Mouse (Mus musculus): ENCODE results near the gene Gm13696.
"Not testable (repeated sequence)": the region's sequence is repeated elsewhere in the genome, so short reads cannot be mapped to it uniquely, and the experiment has no call there.

The Gm13696 gene

DNA sequence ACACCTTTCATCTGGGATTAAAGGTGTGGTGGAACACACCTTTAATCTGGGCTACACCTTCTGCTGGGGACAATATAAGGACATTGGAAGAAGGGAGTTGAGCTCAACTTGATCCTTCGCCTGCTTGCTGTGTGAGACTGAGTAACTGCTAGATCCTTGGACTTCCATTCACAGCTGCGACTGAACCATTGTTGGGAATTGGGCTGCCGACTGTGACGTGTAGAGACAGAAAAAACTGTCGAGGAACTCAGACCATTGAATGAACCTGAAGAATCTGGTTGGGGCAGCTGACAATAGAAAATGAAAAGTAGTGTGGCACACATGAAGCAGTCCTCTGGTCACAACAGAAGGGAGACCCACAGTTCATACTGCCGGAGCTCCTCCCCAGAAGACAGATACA lies at the start of gene Gm13696:
Gene Gm13696, plus strand, starts transcription at position 301 of the 400 bp plus-strand sequence.
- not testable (repeated sequence) for DNase-seq (ENCODE audit: low spot score in 2 of 2)

DNA sequence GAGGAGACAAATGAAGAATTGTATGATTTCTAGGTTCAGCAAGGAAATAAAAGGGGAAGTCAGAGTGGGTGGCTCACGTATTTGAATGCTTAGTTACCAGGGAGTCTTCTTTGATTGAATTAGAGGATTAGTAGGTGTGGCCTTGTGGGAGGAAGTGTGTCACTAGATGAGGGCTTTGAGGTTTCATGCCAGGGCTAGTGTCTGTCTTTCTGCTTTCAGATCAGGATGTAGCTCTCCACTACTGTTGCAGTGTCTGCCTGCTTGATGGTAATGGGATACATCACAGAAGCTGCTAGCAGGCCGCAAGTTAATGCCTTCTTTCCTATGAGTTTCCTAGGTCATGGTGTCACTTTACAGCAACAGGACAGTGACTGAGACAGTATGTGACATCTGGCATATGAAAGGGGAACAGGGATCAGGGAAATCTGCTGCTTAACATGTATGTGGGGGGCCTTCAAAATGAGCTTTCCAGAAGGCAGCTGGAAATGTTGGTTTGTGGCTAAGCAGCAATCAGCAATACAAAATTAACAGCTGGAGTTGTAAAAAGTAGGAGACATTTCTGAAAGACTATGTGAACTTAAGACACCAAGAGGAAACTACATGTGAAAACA lies 43.3 kb upstream of the Gm13696 start:
- no peak for DNase-seq (ENCODE audit: low spot score in 2 of 2)

DNA sequence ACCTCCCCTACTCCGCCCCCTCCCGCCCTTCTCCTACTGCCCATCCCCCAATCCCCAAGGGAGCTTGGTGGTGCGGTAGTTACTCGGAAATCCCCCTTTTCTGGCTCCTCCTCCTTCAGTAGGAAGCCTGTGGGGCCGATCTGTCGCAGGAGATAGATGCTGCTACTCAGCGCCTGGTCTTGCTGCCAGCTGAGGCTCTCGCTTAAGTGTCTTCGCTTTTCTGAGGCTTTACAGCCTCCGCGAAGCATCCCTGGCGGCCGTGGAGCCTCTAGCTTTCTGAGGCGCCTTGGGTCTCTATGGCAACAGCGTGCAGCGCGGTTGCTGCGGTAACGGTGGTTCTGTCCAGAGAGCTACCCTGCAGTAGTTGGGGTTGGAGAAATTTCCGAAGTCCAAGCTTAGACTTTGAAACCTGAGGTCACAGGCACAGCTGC lies 32.0 kb upstream of the Gm13696 start, which contains the start of gene Zswim2:
Gene Zswim2, minus strand, starts transcription at position 298 of the 431 bp plus-strand sequence.
- peak; percentile 85 to 86 for DNase-seq (ENCODE audit: low spot score in 2 of 2)

DNA sequence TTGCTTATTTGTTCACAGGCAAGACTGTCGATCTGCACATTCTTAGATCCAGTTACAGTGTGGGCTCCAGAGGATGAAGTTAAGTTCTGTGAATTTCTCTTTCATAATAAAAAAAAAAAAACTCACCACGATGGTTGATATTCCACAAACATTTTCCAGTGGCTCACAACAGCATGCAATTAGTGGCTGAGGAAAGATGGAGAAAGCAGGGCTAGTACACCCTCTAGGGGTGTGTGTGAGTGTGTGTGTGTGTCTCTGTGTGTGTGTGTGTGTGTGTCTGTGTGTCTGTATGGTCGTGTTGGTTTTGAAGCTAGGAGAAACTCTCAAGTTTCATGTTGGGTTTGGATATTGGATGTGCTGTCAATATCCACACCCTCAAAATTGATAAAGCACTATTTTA lies 31.5 kb upstream of the Gm13696 start:
- DNase-seq (ENCODE audit: low spot score in 2 of 2): no peak

DNA sequence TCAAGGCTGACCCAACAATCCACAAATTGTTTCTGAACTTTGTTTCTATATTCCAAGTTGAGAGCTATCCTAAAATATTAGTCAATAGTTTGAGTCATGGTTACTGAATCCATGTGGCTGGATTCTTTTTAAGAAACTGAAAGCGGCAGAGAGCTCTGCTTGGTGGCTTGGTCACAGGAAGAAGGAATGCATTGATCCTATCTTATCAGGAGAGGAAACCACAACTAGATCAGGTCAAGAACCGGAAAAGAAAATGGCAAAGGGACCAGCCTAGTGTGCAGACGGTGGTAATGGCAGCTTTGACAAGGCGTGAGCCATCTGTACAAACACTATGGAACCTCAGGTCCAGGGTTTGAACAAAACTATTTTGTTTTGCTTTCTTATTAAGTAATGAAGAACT lies 31.1 kb upstream of the Gm13696 start:
- DNase-seq (ENCODE audit: low spot score in 2 of 2): no peak

DNA sequence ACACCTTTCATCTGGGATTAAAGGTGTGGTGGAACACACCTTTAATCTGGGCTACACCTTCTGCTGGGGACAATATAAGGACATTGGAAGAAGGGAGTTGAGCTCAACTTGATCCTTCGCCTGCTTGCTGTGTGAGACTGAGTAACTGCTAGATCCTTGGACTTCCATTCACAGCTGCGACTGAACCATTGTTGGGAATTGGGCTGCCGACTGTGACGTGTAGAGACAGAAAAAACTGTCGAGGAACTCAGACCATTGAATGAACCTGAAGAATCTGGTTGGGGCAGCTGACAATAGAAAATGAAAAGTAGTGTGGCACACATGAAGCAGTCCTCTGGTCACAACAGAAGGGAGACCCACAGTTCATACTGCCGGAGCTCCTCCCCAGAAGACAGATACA lies 17.5 kb upstream of the Gm13696 start, which contains the start of gene Gm13698:
Gene Gm13698, plus strand, starts transcription at position 301 of the 400 bp plus-strand sequence.
- DNase-seq (ENCODE audit: low spot score in 2 of 2): not testable (repeated sequence)

DNA sequence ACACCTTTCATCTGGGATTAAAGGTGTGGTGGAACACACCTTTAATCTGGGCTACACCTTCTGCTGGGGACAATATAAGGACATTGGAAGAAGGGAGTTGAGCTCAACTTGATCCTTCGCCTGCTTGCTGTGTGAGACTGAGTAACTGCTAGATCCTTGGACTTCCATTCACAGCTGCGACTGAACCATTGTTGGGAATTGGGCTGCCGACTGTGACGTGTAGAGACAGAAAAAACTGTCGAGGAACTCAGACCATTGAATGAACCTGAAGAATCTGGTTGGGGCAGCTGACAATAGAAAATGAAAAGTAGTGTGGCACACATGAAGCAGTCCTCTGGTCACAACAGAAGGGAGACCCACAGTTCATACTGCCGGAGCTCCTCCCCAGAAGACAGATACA lies 11.7 kb upstream of the Gm13696 start, which contains the start of gene Gm13693:
Gene Gm13693, plus strand, starts transcription at position 301 of the 400 bp plus-strand sequence.
- not testable (repeated sequence) for DNase-seq (ENCODE audit: low spot score in 2 of 2)

DNA sequence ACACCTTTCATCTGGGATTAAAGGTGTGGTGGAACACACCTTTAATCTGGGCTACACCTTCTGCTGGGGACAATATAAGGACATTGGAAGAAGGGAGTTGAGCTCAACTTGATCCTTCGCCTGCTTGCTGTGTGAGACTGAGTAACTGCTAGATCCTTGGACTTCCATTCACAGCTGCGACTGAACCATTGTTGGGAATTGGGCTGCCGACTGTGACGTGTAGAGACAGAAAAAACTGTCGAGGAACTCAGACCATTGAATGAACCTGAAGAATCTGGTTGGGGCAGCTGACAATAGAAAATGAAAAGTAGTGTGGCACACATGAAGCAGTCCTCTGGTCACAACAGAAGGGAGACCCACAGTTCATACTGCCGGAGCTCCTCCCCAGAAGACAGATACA lies 5.9 kb upstream of the Gm13696 start, which contains the start of gene Gm13695:
Gene Gm13695, plus strand, starts transcription at position 301 of the 400 bp plus-strand sequence.
- DNase-seq (ENCODE audit: low spot score in 2 of 2): not testable (repeated sequence)

DNA sequence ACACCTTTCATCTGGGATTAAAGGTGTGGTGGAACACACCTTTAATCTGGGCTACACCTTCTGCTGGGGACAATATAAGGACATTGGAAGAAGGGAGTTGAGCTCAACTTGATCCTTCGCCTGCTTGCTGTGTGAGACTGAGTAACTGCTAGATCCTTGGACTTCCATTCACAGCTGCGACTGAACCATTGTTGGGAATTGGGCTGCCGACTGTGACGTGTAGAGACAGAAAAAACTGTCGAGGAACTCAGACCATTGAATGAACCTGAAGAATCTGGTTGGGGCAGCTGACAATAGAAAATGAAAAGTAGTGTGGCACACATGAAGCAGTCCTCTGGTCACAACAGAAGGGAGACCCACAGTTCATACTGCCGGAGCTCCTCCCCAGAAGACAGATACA lies 5.7 kb downstream of the Gm13696 start, which contains the start of gene Gm13694:
Gene Gm13694, plus strand, starts transcription at position 301 of the 400 bp plus-strand sequence.
- not testable (repeated sequence) for DNase-seq (ENCODE audit: low spot score in 2 of 2)

DNA sequence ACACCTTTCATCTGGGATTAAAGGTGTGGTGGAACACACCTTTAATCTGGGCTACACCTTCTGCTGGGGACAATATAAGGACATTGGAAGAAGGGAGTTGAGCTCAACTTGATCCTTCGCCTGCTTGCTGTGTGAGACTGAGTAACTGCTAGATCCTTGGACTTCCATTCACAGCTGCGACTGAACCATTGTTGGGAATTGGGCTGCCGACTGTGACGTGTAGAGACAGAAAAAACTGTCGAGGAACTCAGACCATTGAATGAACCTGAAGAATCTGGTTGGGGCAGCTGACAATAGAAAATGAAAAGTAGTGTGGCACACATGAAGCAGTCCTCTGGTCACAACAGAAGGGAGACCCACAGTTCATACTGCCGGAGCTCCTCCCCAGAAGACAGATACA lies 11.5 kb downstream of the Gm13696 start, which contains the start of gene Gm13697:
Gene Gm13697, plus strand, starts transcription at position 301 of the 400 bp plus-strand sequence.
- DNase-seq (ENCODE audit: low spot score in 2 of 2): not testable (repeated sequence)

DNA sequence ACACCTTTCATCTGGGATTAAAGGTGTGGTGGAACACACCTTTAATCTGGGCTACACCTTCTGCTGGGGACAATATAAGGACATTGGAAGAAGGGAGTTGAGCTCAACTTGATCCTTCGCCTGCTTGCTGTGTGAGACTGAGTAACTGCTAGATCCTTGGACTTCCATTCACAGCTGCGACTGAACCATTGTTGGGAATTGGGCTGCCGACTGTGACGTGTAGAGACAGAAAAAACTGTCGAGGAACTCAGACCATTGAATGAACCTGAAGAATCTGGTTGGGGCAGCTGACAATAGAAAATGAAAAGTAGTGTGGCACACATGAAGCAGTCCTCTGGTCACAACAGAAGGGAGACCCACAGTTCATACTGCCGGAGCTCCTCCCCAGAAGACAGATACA lies 17.3 kb downstream of the Gm13696 start, which contains the start of gene Gm13691:
Gene Gm13691, plus strand, starts transcription at position 301 of the 400 bp plus-strand sequence.
- DNase-seq (ENCODE audit: low spot score in 2 of 2): not testable (repeated sequence)

DNA sequence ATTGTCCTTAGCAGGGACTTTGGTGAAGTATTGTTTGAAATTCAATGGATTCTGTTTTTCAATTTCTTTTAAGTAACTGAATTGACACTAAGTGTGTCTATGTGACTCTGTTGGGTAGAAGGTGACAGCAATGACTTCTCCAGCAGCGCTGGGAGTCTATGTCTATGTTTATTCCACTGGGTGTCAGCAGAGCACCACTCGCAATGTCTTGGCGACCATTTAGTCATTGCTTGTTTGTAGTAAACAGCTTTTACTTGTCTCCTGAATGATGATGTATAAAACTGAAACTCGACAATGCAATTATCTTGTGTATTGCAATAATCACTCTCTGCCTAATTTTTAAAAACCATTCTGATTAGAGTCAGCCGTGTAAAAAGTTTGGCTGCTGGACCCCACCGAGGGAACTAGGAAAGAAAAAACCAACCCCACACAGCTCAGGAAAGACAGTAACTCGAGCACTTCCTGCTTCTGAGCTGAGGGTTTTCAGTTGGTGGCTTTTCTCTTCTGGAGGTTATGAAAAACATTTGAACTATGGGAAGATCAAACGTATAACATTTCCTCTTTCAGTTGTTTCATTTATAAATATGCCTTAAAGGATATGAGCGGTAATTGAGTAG lies 20.8 kb downstream of the Gm13696 start:
- not testable (repeated sequence) for DNase-seq (ENCODE audit: low spot score in 2 of 2)

DNA sequence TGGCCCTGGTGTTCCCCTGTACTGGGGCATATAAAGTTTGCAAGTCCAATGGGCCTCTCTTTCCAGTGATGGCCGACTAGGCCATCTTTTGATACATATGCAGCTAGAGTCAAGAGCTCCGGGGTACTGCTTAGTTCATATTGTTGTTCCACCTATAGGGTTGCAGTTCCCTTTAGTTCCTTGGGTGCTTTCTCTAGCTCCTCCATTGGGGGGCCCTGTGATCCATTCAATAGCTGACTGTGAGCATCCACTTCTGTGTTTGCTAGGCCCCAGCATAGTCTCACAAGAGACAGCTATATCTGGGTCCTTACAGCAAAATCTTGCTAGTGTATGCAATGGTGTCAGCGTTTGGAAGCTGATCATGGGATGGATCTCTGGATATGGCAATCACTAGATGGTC lies 21.6 kb downstream of the Gm13696 start:
- not testable (repeated sequence) for DNase-seq (ENCODE audit: low spot score in 2 of 2)

DNA sequence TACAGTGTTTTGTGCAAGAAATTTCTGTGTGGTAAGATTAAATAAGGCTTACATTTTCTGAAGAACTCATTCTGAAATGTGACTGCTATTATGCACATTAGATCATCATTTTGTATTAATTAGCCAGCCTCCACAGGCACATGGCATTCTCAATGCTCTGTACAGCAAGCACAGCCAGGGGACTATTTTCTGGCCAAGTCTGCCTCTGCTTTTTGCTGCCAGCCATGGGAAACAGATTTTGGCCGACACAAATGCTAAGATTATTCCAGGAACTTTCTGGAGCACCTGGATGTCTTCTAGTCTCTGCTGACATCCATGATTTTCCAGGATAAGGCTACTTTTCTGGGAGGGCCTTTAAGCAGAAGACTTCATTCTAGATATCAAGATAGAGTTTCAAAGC lies 36.0 kb downstream of the Gm13696 start:
- no peak for DNase-seq (ENCODE audit: low spot score in 2 of 2)

DNA sequence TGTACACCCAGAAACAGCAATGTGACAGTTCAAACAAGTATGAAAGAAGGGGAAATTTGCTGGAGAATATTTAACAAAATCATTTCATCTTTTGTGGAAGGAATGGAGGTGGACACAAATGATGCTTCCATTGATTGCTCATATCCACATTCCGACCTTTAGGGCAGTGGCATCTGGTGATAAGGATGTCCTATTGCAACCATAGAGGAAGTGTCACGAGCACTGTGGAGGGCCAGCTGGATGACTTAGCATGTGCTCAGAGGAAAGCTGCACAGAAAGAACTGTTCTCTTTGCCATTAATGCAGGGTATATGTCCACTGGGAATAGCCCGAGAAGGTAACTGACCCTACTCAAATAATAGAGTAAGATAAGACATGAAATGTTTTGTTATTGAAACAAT lies 36.9 kb downstream of the Gm13696 start:
- no peak for DNase-seq (ENCODE audit: low spot score in 2 of 2)

DNA sequence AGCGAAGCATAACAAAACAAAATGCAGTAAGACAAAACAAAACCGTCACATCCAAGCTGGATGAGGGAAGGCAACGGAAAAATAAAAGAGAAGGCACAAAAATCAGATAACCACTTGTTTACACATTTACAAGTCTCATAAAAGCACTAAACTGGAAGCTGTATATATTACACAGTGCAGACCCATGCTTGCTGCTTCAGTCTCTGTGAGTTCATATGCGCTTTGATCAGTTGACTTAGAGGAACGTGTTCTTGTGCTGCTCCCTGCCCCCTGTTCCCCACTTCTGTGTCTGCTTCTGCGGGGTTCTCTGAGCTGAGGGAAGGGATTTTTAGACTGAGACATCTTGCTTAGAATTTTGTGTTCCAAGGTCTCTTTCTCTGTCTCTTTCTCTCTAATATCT lies 41.6 kb downstream of the Gm13696 start:
- DNase-seq (ENCODE audit: low spot score in 2 of 2): no peak

DNA sequence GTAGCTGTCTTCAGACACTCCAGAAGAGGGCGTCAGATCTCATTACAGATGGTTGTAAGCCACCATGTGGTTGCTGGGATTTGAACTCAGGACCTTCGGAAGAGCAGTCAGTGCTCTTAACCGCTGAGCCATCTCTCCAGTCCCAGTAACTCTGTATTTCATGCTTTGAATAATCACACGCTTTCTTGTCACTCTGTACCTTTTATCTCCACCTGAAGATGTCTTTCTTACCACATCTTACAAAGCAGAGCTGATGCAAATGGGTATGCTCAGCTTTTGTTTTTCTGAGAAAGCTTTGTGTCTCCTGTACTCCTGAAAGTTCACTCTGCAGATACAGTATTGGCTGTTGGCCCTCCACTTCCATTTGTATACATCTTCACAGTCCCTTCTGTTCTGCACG lies 43.4 kb downstream of the Gm13696 start:
- DNase-seq (ENCODE audit: low spot score in 2 of 2): not testable (repeated sequence)

DNA sequence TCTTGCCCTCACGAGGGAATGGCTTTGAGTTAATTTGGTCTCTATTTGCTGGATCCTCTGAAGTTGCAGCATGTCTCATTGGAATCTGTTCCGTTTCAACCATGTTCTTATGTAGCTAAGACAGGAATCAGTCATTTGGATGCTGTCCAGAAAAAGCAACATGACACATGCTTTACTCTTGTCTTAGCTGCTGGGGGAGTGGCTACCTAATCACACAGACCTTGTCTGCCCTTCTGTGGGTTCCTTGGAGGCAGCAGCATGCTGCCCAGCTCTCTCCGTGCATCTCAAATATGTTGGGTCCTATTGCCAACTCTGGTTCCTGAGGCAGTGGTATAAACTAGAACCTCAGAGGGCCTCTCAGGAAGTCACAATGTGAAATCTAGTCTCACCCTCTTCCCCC lies 45.4 kb downstream of the Gm13696 start:
- DNase-seq (ENCODE audit: low spot score in 2 of 2): no peak

DNA sequence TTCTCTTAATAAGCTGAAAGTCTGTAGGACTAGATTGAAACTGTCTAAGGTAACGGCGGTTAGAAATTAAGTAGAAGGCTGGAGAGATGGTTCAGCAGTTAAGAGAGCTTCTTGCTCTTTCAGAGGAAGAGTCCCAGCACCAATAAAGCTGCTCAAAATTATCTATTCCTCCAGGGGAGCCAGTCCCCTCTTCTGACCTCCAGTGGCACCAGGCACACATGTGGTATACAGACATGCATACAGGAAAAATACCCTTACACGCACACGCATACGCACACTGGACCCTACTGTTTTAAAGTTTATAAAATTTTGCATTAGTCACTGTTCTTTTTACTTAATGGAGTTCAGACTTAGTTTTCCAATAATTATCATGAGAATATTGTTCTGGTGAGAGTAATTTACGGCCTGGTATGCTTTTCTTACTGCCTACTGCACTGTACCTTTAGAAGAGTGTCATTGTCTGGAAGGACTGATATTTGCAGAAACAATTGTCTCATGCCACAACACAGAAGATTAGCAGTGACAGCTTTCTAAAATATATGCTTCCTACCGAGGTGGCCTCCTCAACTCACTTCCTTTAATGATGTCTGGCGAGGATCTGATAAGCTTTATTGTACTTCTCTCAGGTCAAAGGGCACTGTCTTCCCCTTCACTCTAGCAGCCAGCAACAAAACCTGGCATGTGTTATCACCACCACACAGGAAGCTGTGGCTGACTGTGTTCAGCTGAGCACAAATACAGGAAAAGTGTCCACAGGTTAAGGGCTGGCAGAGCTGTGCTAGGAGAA lies 46.8 kb downstream of the Gm13696 start:
- no peak for DNase-seq (ENCODE audit: low spot score in 2 of 2)

DNA sequence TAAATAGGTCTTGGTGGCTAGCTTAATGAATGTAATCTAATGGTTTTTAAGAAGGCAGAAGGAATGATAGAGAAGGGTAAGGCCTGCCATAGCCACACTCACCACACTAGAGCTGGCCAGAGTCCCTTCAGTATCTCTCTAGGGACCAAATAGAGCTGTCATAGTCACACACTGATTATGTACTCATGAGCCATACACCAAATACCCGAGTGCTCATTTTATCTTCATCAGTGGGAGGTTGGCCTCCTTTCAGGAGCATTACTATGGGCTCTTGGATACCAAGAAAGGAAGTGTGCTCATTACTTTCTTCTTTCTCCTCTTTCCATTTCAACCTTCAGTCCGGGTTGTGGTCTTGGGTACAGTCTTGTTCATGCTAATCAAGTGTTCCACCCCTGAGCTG lies 49.0 kb downstream of the Gm13696 start:
- no peak for DNase-seq (ENCODE audit: low spot score in 2 of 2)

DNA sequence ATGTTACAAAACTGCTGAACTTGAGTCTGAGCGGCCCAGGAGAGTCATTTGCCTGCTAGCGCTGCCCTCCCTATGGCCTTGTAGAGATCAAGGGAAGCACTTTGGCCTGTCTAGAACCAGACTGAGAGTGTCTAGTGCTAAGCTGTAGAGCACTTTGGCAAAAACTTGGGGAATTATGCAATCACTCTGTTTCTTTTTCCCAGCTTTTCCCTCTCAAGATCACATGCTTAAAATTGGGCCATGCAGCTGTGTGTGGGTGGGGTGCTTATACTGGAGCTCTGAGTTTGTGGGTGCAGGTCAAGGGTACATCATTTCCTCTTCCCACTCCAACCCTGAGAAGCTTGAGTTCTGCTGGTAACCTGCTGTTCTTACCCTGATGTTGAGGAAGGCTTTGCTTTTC lies 50.0 kb downstream of the Gm13696 start:
- peak in 1 of 2 experiments; percentile 19 for DNase-seq (ENCODE audit: low spot score in 2 of 2)

DNA sequence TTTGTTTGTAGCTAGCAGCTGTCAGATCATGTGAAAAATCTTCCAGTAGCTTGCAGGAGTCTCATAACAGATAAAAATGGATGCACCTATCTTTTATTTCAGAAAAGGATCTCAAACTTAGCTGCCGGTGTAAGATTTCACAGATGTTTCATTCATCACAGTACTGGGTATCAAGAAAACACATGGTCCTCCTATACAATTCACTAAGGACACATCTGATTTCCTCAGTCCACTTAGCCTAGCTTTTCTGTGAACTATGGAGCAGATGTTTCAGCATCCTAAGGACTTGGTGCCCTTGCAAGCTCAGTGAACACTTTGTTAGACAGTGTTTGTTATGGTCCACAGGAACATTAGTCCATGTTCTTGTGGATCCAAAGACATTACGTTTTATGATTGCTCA lies 50.4 kb downstream of the Gm13696 start:
- no peak for DNase-seq (ENCODE audit: low spot score in 2 of 2)

All from frontal cortex, postnatal 25 days (tissue).